In the genomic region with DNA sequence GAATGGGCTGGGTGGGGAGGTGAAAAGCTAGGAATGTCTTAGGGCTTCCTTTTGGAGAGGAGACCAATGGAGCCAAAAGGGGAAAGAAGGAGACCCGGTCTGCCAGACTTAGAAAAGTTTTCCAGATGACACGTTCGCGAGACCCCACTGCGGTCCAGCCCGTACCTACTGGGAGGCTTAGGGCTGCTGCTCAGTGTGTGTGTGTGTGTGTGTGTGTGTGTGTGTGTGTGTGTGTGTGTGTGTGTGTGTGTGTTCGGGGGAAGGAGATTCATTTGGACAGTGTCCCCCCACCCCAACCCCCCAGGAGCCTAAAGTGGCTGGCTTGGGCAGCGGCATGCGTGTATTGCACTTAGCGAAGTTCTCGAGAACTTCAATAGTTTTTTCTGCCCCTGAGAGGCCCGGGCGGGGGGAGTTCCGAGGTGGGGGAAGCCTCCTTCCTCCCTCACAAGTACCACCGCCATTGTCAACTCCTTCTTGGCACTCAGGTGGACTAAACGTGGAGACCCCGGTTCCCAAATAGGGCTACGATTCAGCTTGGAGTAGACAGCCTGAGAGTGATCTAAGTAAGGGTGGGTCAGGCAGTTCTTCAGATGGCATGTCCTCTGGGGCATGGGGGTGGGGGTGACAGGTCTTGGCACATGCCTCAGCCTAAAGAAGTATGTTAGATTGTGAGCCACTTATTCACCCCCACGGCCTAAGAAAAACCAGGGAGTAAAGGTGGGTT, we compare ENCODE assay signal across 8 mouse cellular contexts. TPM values are rescaled to one million over a fixed set of nuclear protein-coding genes. Genes with fewer than 3 reads are reported as not detected.
DNase-seq lines count a peak whose midpoint lies in the region; ATAC-seq lines count a peak whose summit lies in the region.

No protein-coding gene starts in this region.

- H3K4me2 ChIP-seq in embryonic facial prominence, embryonic 15.5 days (replicated peaks): peak overlapping the region; percentile 86
- peak overlapping the region; percentile 99 for H3K4me2 ChIP-seq in heart, embryonic 16.5 days (ENCODE audit: low read depth, low read length)

- peak; percentile 21; the same call in 1 of the 2 replicates for ATAC-seq in embryonic facial prominence, embryonic 15.5 days (ENCODE audit: insufficient number of reproducible peaks, low FRiP score, low TSS enrichment, low read depth)
- ATAC-seq in heart, embryonic 16.5 days (replicated peaks; ENCODE audit: extremely low read depth, insufficient read depth, low FRiP score): no peak
- ATAC-seq in megakaryocyte-erythroid progenitor cell, adult 5-6 weeks (replicated peaks; ENCODE audit: low FRiP score, low TSS enrichment, poor library complexity, severe bottlenecking): 0 out of 2 replicates have a peak, but pooled peaks have one; percentile 9

- DNase-seq in layer of hippocampus, postnatal 10 days (ENCODE audit: low spot score in 2 of 2): peak; percentile 12 to 22
- DNase-seq in layer of hippocampus, postnatal 25 days (ENCODE audit: extremely low spot score in 1 of 2, low spot score in 1 of 2): no peak
- peak; percentile 25 for DNase-seq in kidney, postnatal 14 days
- DNase-seq in urinary bladder, postnatal 25 days (ENCODE audit: low spot score): peak; percentile 29
- DNase-seq in spleen, postnatal 14 days (ENCODE audit: low spot score in 2 of 2): no peak

- under 1% methylated on average over 18 of the region's 19 CpGs for WGBS in embryonic facial prominence, embryonic 15.5 days
- under 1% methylated on average over 19 of the region's 19 CpGs for WGBS in heart, embryonic 16.5 days

- no peaks in the 10 kb centered on the region for H3K36me3 ChIP-seq in embryonic facial prominence, embryonic 15.5 days
- no peaks in the 10 kb centered on the region for H3K36me3 ChIP-seq in heart, embryonic 16.5 days (ENCODE audit: control insufficient read depth, insufficient read depth)

- H3K4me3 ChIP-seq in embryonic facial prominence, embryonic 15.5 days (replicated peaks): peak overlapping the region; percentile 58
- H3K4me3 ChIP-seq in heart, embryonic 16.5 days (ENCODE audit: low read length): peak overlapping the region; percentile 76

- H3K27ac ChIP-seq in embryonic facial prominence, embryonic 15.5 days (replicated peaks): peak overlapping the region; percentile 89
- peak overlapping the region; percentile 95 for H3K27ac ChIP-seq in heart, embryonic 16.5 days (ENCODE audit: low read length)

- H3K27me3 ChIP-seq in embryonic facial prominence, embryonic 15.5 days: no peaks in the 10 kb centered on the region
- peaks cover 4% of the 10 kb centered on the region; the same call in 1 of the 2 replicates for H3K27me3 ChIP-seq in heart, embryonic 16.5 days (ENCODE audit: control insufficient read depth, insufficient read depth, low read length)

- H3K4me1 ChIP-seq in embryonic facial prominence, embryonic 15.5 days: peaks cover 24% of the 10 kb centered on the region
- H3K4me1 ChIP-seq in heart, embryonic 16.5 days (ENCODE audit: control insufficient read depth, insufficient read depth, low read length): peaks cover 6% of the 10 kb centered on the region

- no peaks in the 10 kb centered on the region for H3K9me3 ChIP-seq in embryonic facial prominence, embryonic 15.5 days (replicated peaks)
- no peaks in the 10 kb centered on the region for H3K9me3 ChIP-seq in heart, embryonic 16.5 days (replicated peaks; ENCODE audit: control insufficient read depth, low read length)

- H3K9ac ChIP-seq in embryonic facial prominence, embryonic 15.5 days: peak overlapping the region; percentile 50
- H3K9ac ChIP-seq in heart, embryonic 16.5 days (ENCODE audit: low read length): peak overlapping the region; percentile 84

RNA-seq across cellular contexts. Expression of a gene that starts 0.6 kb away (rescaled TPM):
- total RNA-seq in layer of hippocampus, postnatal 10 days (2021): 10 to 100 TPM; 40.8 to 40.9 TPM
- 10 to 100 TPM; 26.4 to 31.8 TPM for total RNA-seq in layer of hippocampus, postnatal 25 days (2021)
- 209 and 234 TPM in 2 replicates for polyA plus RNA-seq in embryonic facial prominence, embryonic 15.5 days (2015; fragmentation: Nextera tagmentation; extraction: Ambion mirVana)
- polyA plus RNA-seq in heart, embryonic 16.5 days (2015; fragmentation: Nextera tagmentation; extraction: Ambion mirVana): 371 and 412 TPM in 2 replicates
- total RNA-seq in megakaryocyte-erythroid progenitor cell, adult 5-6 weeks (2014; fragmentation: Nextera tagmentation): not detected in 2 replicates
- total RNA-seq in megakaryocyte-erythroid progenitor cell, adult 5-6 weeks (2017): not detected in 2 replicates

RNA-seq across cellular contexts. Expression of a gene that starts 25.8 kb away (rescaled TPM):
- 10 to 100 TPM; 28.3 to 31.8 TPM for total RNA-seq in layer of hippocampus, postnatal 10 days (2021)
- total RNA-seq in layer of hippocampus, postnatal 25 days (2021): 10 to 100 TPM; 22.7 to 23.6 TPM
- polyA plus RNA-seq in embryonic facial prominence, embryonic 15.5 days (2015; fragmentation: Nextera tagmentation; extraction: Ambion mirVana): 38.5 and 47.3 TPM in 2 replicates
- polyA plus RNA-seq in heart, embryonic 16.5 days (2015; fragmentation: Nextera tagmentation; extraction: Ambion mirVana): 44.5 and 47.5 TPM in 2 replicates
- not detected in 2 replicates for total RNA-seq in megakaryocyte-erythroid progenitor cell, adult 5-6 weeks (2014; fragmentation: Nextera tagmentation)
- total RNA-seq in megakaryocyte-erythroid progenitor cell, adult 5-6 weeks (2017): 0.23 TPM in 1 of 2 replicates, not detected in the other

Comparison
In these comparisons a context has a peak if more than half of its experiments do, and no peak if none do; other contexts are left out.
1. DNase-seq: peak in layer of hippocampus, postnatal 10 days (2 of 2), kidney, postnatal 14 days (single experiment) and urinary bladder, postnatal 25 days (single experiment); none in layer of hippocampus, postnatal 25 days (0 of 2) and spleen, postnatal 14 days (0 of 2).
2. RNA of a gene that starts 0.6 kb away (total RNA-seq): 40.8 to 40.9 TPM in layer of hippocampus, postnatal 10 days and 26.4 to 31.8 TPM in layer of hippocampus, postnatal 25 days; not detected in megakaryocyte-erythroid progenitor cell, adult 5-6 weeks; every median in the first group is over 10 times any median in the second.
3. RNA of a gene that starts 25.8 kb away (total RNA-seq): 28.3 to 31.8 TPM in layer of hippocampus, postnatal 10 days and 22.7 to 23.6 TPM in layer of hippocampus, postnatal 25 days; 0.23 TPM in megakaryocyte-erythroid progenitor cell, adult 5-6 weeks; every median in the first group is over 10 times any median in the second.